Mouse (Mus musculus) neural tube, embryonic 15.5 days (tissue): ENCODE measurements around the gene Ttc26. TPM values are rescaled to one million over a fixed set of nuclear protein-coding genes. Genes with fewer than 3 reads are reported as not detected.
"Not testable (repeated sequence)": the region's sequence is repeated elsewhere in the genome, so short reads cannot be mapped to it uniquely, and the experiment has no call there.

ENCODE experiments used
- ATAC-seq: fragments of 200-750 bp; cut with Nextera tagmentation; 2 replicates; pipeline ENCODE4 v1.8.0; 2017; ENCODE audit warnings: mild to moderate bottlenecking, moderate TSS enrichment, moderate library complexity; ENCODE audit not compliant: low FRiP score
- H3K27ac ChIP-seq: fragments of 300-500 bp; sonication (generic); replicated peaks from 2 replicates; pipeline ENCODE4 v1.5.1; 2015; ENCODE audit warnings: mild to moderate bottlenecking, inconsistent platforms
- H3K27me3 ChIP-seq: fragments of 300-500 bp; sonication (generic); replicated peaks from 2 replicates; pipeline ENCODE4 v1.6.1; 2015; ENCODE audit warnings: inconsistent platforms
- H3K36me3 ChIP-seq: fragments of 300-500 bp; sonication (generic); 2 replicates; pipeline ENCODE4 v1.6.1; 2015; ENCODE audit warnings: inconsistent platforms
- H3K4me1 ChIP-seq: fragments of 300-500 bp; sonication (generic); 2 replicates; pipeline ENCODE4 v1.6.1; 2015; ENCODE audit warnings: inconsistent platforms
- H3K4me2 ChIP-seq: fragments of 300-500 bp; sonication (generic); 2 replicates; pipeline ENCODE4 v1.6.1; 2015; ENCODE audit warnings: inconsistent platforms, mild to moderate bottlenecking, moderate library complexity
- H3K4me3 ChIP-seq: fragments of 300-500 bp; sonication (generic); replicated peaks from 2 replicates; pipeline ENCODE4 v1.5.1; 2015; ENCODE audit warnings: mild to moderate bottlenecking, inconsistent platforms
- H3K9ac ChIP-seq: fragments of 300-500 bp; sonication (generic); replicated peaks from 2 replicates; pipeline ENCODE4 v1.6.1; 2015; ENCODE audit warnings: mild to moderate bottlenecking, inconsistent platforms
- H3K9me3 ChIP-seq: fragments of 300-500 bp; sonication (generic); replicated peaks from 2 replicates; pipeline ENCODE4 v1.6.1; 2016; ENCODE audit warnings: inconsistent platforms
- WGBS: fragments of 180-500 bp; shearing (Covaris S2); methylation state at CpG from one replicate; pipeline ENCODE4 v1.1.7; 2015; ENCODE audit warnings: mixed read lengths; 5-methylcytosine and 5-hydroxymethylcytosine counted together
- polyA plus RNA-seq: library from polyadenylated mRNA; unstranded; fragments of >200 nt; fragmentation: Nextera tagmentation; extraction: Ambion mirVana; gene quantifications from 2 replicates; pipeline ENCODE4 v1.2.1, GENCODE M21; 2015

Ttc26 gene
- polyA plus RNA-seq, 1 experiment from 2014 or later, result 4.8 TPM

GRCm38 (mm10) chr6:38348811-38349453 is 32.3 kb upstream of the Ttc26 start:
- no peak overlapping the region for H3K27ac ChIP-seq
- no peaks in the 10 kb centered on the region for H3K36me3 ChIP-seq
- peaks cover 9% of the 10 kb centered on the region for H3K4me1 ChIP-seq
- ATAC-seq, result no peak
- no peaks in the 10 kb centered on the region for H3K9me3 ChIP-seq
- no peak overlapping the region for H3K4me3 ChIP-seq
- H3K9ac ChIP-seq, result no peak overlapping the region
- no peak overlapping the region for H3K4me2 ChIP-seq
- WGBS, result 93% methylated on average over 6 of the region's 6 CpGs
- H3K27me3 ChIP-seq, result peaks cover 33% of the 10 kb centered on the region

- Histone ChIP-seq H3K4me3 (no peak overlapping the region), H3K36me3 (no peaks in the 10 kb centered on the region), H3K4me2 (no peak overlapping the region), H3K27ac (no peak overlapping the region), H3K9ac (no peak overlapping the region), H3K9me3 (no peaks in the 10 kb centered on the region), H3K27me3 (peaks cover 42% of the 10 kb centered on the region), H3K4me1 (peaks cover 18% of the 10 kb centered on the region)
- 83% methylated on average over 9 of the region's 9 CpGs for WGBS
- no peak for ATAC-seq
Observed at GRCm38 (mm10) chr6:38349806-38350205, 31.5 kb upstream of the Ttc26 start.

- no peak overlapping the region for H3K9ac ChIP-seq
- no peak overlapping the region for H3K27ac ChIP-seq
- H3K4me1 ChIP-seq, result peaks cover 26% of the 10 kb centered on the region
- H3K36me3 ChIP-seq, result no peaks in the 10 kb centered on the region
- H3K4me2 ChIP-seq, result no peak overlapping the region
- H3K4me3 ChIP-seq, result no peak overlapping the region
- no peaks in the 10 kb centered on the region for H3K9me3 ChIP-seq
- peaks cover 60% of the 10 kb centered on the region for H3K27me3 ChIP-seq
- 66% methylated on average over 4 of the region's 4 CpGs for WGBS
- no peak for ATAC-seq
Observed at GRCm38 (mm10) chr6:38351930-38352329, 29.3 kb upstream of the Ttc26 start.

GRCm38 (mm10) chr6:38352451-38352850 is 28.8 kb upstream of the Ttc26 start:
- Histone ChIP-seq H3K4me3 (no peak overlapping the region), H3K4me2 (no peak overlapping the region), H3K27ac (no peak overlapping the region), H3K9me3 (no peaks in the 10 kb centered on the region), H3K27me3 (peaks cover 62% of the 10 kb centered on the region), H3K36me3 (no peaks in the 10 kb centered on the region), H3K9ac (no peak overlapping the region), H3K4me1 (peaks cover 26% of the 10 kb centered on the region)
- ATAC-seq, result no peak
- WGBS, result 14% methylated on average over 10 of the region's 10 CpGs

GRCm38 (mm10) chr6:38353181-38353580 is 28.1 kb upstream of the Ttc26 start:
- H3K9ac ChIP-seq, result no peak overlapping the region
- peak overlapping the region; percentile 70 for H3K4me2 ChIP-seq
- peaks cover 62% of the 10 kb centered on the region for H3K27me3 ChIP-seq
- no peak overlapping the region for H3K27ac ChIP-seq
- H3K36me3 ChIP-seq, result no peaks in the 10 kb centered on the region
- peaks cover 26% of the 10 kb centered on the region for H3K4me1 ChIP-seq
- no peak for ATAC-seq
- peak overlapping the region; percentile 53 for H3K4me3 ChIP-seq
- WGBS, result 7% methylated on average over 13 of the region's 13 CpGs
- no peaks in the 10 kb centered on the region for H3K9me3 ChIP-seq

GRCm38 (mm10) chr6:38353811-38354722 is 27.2 kb upstream of the Ttc26 start, which contains the start of gene Zc3hav1:
Zc3hav1 (minus strand) TSS chr6:38354603.
- peak within 1 kb of the TSS; percentile 53 for H3K4me3 ChIP-seq
- peaks cover 26% of the 10 kb centered on the region for H3K4me1 ChIP-seq
- H3K9ac ChIP-seq, result peak within 1 kb of the TSS; percentile 32
- under 1% methylated on average over 87 of the region's 87 CpGs for WGBS
- no peaks in the 10 kb centered on the region for H3K36me3 ChIP-seq
- H3K9me3 ChIP-seq, result no peaks in the 10 kb centered on the region
- peak within 1 kb of the TSS; percentile 70 for H3K4me2 ChIP-seq
- ATAC-seq, result peak; percentile 38
- peaks cover 62% of the 10 kb centered on the region for H3K27me3 ChIP-seq
- no peak within 1 kb of the TSS for H3K27ac ChIP-seq

- ATAC-seq, result no peak
- H3K4me3 ChIP-seq, result peak overlapping the region; percentile 53
- no peaks in the 10 kb centered on the region for H3K9me3 ChIP-seq
- H3K27me3 ChIP-seq, result peaks cover 62% of the 10 kb centered on the region
- H3K36me3 ChIP-seq, result no peaks in the 10 kb centered on the region
- H3K4me1 ChIP-seq, result peaks cover 26% of the 10 kb centered on the region
- no peak overlapping the region for H3K27ac ChIP-seq
- peak overlapping the region; percentile 70 for H3K4me2 ChIP-seq
- no peak overlapping the region for H3K9ac ChIP-seq
- WGBS, result 4% methylated on average over 20 of the region's 20 CpGs
Observed at GRCm38 (mm10) chr6:38354723-38355353, 26.4 kb upstream of the Ttc26 start.

GRCm38 (mm10) chr6:38355354-38355823 is 25.9 kb upstream of the Ttc26 start:
- H3K9ac ChIP-seq, result no peak overlapping the region
- no peaks in the 10 kb centered on the region for H3K36me3 ChIP-seq
- 6% methylated on average over 8 of the region's 8 CpGs for WGBS
- H3K4me2 ChIP-seq, result peak overlapping the region; percentile 70
- H3K9me3 ChIP-seq, result no peaks in the 10 kb centered on the region
- ATAC-seq, result no peak
- H3K27me3 ChIP-seq, result peaks cover 59% of the 10 kb centered on the region
- peak overlapping the region; percentile 53; the same call in 1 of the 2 replicates for H3K4me3 ChIP-seq
- no peak overlapping the region for H3K27ac ChIP-seq
- peaks cover 26% of the 10 kb centered on the region for H3K4me1 ChIP-seq

- no peak overlapping the region for H3K4me2 ChIP-seq
- no peaks in the 10 kb centered on the region for H3K9me3 ChIP-seq
- no peak overlapping the region for H3K4me3 ChIP-seq
- peaks cover 26% of the 10 kb centered on the region for H3K4me1 ChIP-seq
- peaks cover 55% of the 10 kb centered on the region for H3K27me3 ChIP-seq
- no peak for ATAC-seq
- H3K9ac ChIP-seq, result no peak overlapping the region
- H3K36me3 ChIP-seq, result no peaks in the 10 kb centered on the region
- no peak overlapping the region for H3K27ac ChIP-seq
- WGBS, result 14% methylated on average over 7 of the region's 7 CpGs
Observed at GRCm38 (mm10) chr6:38355862-38356261, 25.4 kb upstream of the Ttc26 start.

- not testable (repeated sequence) for H3K9ac ChIP-seq, H3K4me3 ChIP-seq, H3K27ac ChIP-seq, H3K9me3 ChIP-seq, H3K36me3 ChIP-seq, H3K4me2 ChIP-seq, ATAC-seq
- WGBS, result 87% methylated on average over 15 of the region's 15 CpGs
- Histone ChIP-seq H3K4me1 (peaks cover 26% of the 10 kb centered on the region), H3K27me3 (peaks cover 48% of the 10 kb centered on the region)
Observed at GRCm38 (mm10) chr6:38356661-38357433, 24.4 kb upstream of the Ttc26 start.
